10 mouse cellular contexts compared by ENCODE assay signal in the genomic region with DNA sequence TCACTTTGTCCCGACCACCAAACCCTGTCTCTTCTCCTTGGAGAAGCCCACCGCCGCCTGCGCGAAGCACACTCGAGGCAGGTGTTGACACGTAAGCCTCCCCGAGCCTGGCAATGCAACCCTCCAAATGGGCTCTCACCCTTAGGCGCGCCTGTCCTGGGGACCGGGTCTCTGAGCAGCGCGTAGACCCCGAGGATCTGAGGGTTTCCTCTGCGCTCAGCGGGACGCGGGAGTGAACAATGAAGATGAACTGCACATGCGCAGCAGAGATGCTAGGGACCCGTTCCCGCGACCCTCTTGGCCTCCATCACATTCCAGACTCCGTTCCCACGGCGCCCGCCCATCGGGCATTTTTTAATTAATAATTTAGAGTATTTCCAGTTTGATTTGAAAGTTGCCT. TPM values are rescaled to one million over a fixed set of nuclear protein-coding genes. Genes with fewer than 3 reads are reported as not detected.
DNase-seq lines count a peak whose midpoint lies in the region; ATAC-seq lines count a peak whose summit lies in the region.
"Had no signal": no experiment of that assay in that cellular context is flagged by ENCODE, and none has a peak within 500 bp of the region (broad histone marks: within the 10 kb centered on the region; RNA-seq: fewer than 3 reads in every experiment).

A gene (minus strand): TSS at position 234 of the 400 bp plus-strand sequence.

- WGBS in lung, embryonic 16.5 days = under 1% methylated on average over 27 of the region's 27 CpGs
- WGBS in forebrain, embryonic 11.5 days = under 1% methylated on average over 27 of the region's 27 CpGs
- WGBS in liver, embryonic 12.5 days (ENCODE audit: insufficient replicate concordance) = 5% methylated on average over 27 of the region's 27 CpGs
- WGBS in stomach, embryonic 15.5 days = 1% methylated on average over 27 of the region's 27 CpGs

- no peak for DNase-seq in lung, adult 18-20 months
- peak; percentile 88 for DNase-seq in forebrain, embryonic 11.5 days (ENCODE audit: low spot score)
- DNase-seq in spleen, postnatal 10 days (ENCODE audit: low spot score in 2 of 2) = no peak
- DNase-seq in spleen, postnatal 36 days (ENCODE audit: low spot score in 2 of 2) = no peak
- DNase-seq in layer of hippocampus, adult 8-10 months (ENCODE audit: low spot score in 2 of 2) = no peak
- DNase-seq: adrenal gland, adult 2 months had no signal

- H3K9me3 ChIP-seq in lung, embryonic 16.5 days (ENCODE audit: control insufficient read depth, low read length) = no peaks in the 10 kb centered on the region
- no peaks in the 10 kb centered on the region for H3K9me3 ChIP-seq in forebrain, embryonic 11.5 days (ENCODE audit: control insufficient read depth, low read length)
- H3K9me3 ChIP-seq in liver, embryonic 12.5 days (replicated peaks) = no peaks in the 10 kb centered on the region
- H3K9me3 ChIP-seq in stomach, embryonic 15.5 days = no peaks in the 10 kb centered on the region

- 0 out of 2 replicates have a peak within 1 kb of the TSS, but pooled peaks have one; percentile 35 for H3K9ac ChIP-seq in lung, embryonic 16.5 days (ENCODE audit: low read length)
- peak within 1 kb of the TSS; percentile 38 for H3K9ac ChIP-seq in forebrain, embryonic 11.5 days (ENCODE audit: low read length)
- H3K9ac ChIP-seq in liver, embryonic 12.5 days = no peak within 1 kb of the TSS
- no peak within 1 kb of the TSS for H3K9ac ChIP-seq in stomach, embryonic 15.5 days

- no peak for ATAC-seq in lung, embryonic 16.5 days (ENCODE audit: low read depth)
- ATAC-seq in forebrain, embryonic 11.5 days (replicated peaks; ENCODE audit: low FRiP score) = peak; percentile 61
- no peak for ATAC-seq in liver, embryonic 12.5 days
- no peak for ATAC-seq in stomach, embryonic 15.5 days (ENCODE audit: insufficient read depth, low FRiP score, low read depth)

- peak within 1 kb of the TSS; percentile 35 for H3K4me3 ChIP-seq in lung, embryonic 16.5 days (ENCODE audit: low read length)
- peak within 1 kb of the TSS; percentile 31 for H3K4me3 ChIP-seq in forebrain, embryonic 11.5 days (ENCODE audit: low read depth, low read length)
- peak within 1 kb of the TSS; percentile 11 for H3K4me3 ChIP-seq in liver, embryonic 12.5 days
- peak within 1 kb of the TSS; percentile 16; the same call in 1 of the 2 replicates for H3K4me3 ChIP-seq in stomach, embryonic 15.5 days (replicated peaks)

- peak within 1 kb of the TSS; percentile 31; the same call in 1 of the 2 replicates for H3K27ac ChIP-seq in lung, embryonic 16.5 days (ENCODE audit: low read length)
- peak within 1 kb of the TSS; percentile 13 for H3K27ac ChIP-seq in forebrain, embryonic 11.5 days (ENCODE audit: low read depth, low read length)
- no peak within 1 kb of the TSS for H3K27ac ChIP-seq in liver, embryonic 12.5 days
- H3K27ac ChIP-seq in stomach, embryonic 15.5 days = no peak within 1 kb of the TSS

- peaks cover 26% of the 10 kb centered on the region for H3K4me1 ChIP-seq in lung, embryonic 16.5 days (replicated peaks; ENCODE audit: control insufficient read depth, insufficient read depth, low read length)
- H3K4me1 ChIP-seq in forebrain, embryonic 11.5 days (replicated peaks; ENCODE audit: control insufficient read depth, insufficient read depth, low read length) = peaks cover 7% of the 10 kb centered on the region; the same call in 1 of the 2 replicates
- peaks cover 17% of the 10 kb centered on the region for H3K4me1 ChIP-seq in liver, embryonic 12.5 days
- peaks cover 21% of the 10 kb centered on the region for H3K4me1 ChIP-seq in stomach, embryonic 15.5 days

- no peaks in the 10 kb centered on the region for H3K36me3 ChIP-seq in lung, embryonic 16.5 days (ENCODE audit: control insufficient read depth, insufficient read depth, low read length)
- no peaks in the 10 kb centered on the region for H3K36me3 ChIP-seq in forebrain, embryonic 11.5 days (ENCODE audit: control insufficient read depth, insufficient read depth, low read length)
- no peaks in the 10 kb centered on the region for H3K36me3 ChIP-seq in liver, embryonic 12.5 days
- no peaks in the 10 kb centered on the region for H3K36me3 ChIP-seq in stomach, embryonic 15.5 days

- H3K4me2 ChIP-seq in lung, embryonic 16.5 days (ENCODE audit: low read depth, low read length) = peak within 1 kb of the TSS; percentile 48
- H3K4me2 ChIP-seq in forebrain, embryonic 11.5 days (ENCODE audit: low read depth, low read length, severe bottlenecking) = peak within 1 kb of the TSS; percentile 53
- H3K4me2 ChIP-seq in liver, embryonic 12.5 days = peak within 1 kb of the TSS; percentile 45
- peak within 1 kb of the TSS; percentile 48 for H3K4me2 ChIP-seq in stomach, embryonic 15.5 days

- H3K27me3 ChIP-seq in lung, embryonic 16.5 days (ENCODE audit: control insufficient read depth, insufficient read depth, low read depth, low read length) = peaks cover 8% of the 10 kb centered on the region
- H3K27me3 ChIP-seq in forebrain, embryonic 11.5 days (ENCODE audit: control insufficient read depth, insufficient read depth, low read length) = no peaks in the 10 kb centered on the region
- H3K27me3 ChIP-seq in liver, embryonic 12.5 days (replicated peaks) = peaks cover 45% of the 10 kb centered on the region
- peaks cover 16% of the 10 kb centered on the region for H3K27me3 ChIP-seq in stomach, embryonic 15.5 days (replicated peaks)

RNA-seq across cellular contexts. Expression of the gene that starts here (rescaled TPM):
- 1.1 and 1.9 TPM in 2 replicates for polyA plus RNA-seq in lung, embryonic 16.5 days (2015; fragmentation: Nextera tagmentation; extraction: Ambion mirVana)
- polyA plus RNA-seq in forebrain, embryonic 11.5 days (2014; fragmentation: Nextera tagmentation; extraction: Ambion mirVana) = 4.7 and 5.8 TPM in 2 replicates
- polyA plus RNA-seq in liver, embryonic 12.5 days (2016; fragmentation: Nextera tagmentation; extraction: Ambion mirVana) = 0.14 TPM in 1 of 2 replicates, not detected in the other
- 0.64 and 0.66 TPM in 2 replicates for polyA plus RNA-seq in stomach, embryonic 15.5 days (2015; fragmentation: Nextera tagmentation; extraction: Ambion mirVana)
- total RNA-seq in layer of hippocampus, adult 8-10 months (2022) = under 1 TPM in 1 of 4 experiments, not detected in 3; 0.17 TPM
- total RNA-seq: adrenal gland, adult 2 months; heart, postnatal 36 days had no signal
- polyA plus RNA-seq: adrenal gland, adult 2 months had no signal

Comparison
In these comparisons a context has a peak if more than half of its experiments do, and no peak if none do; other contexts are left out.
1. H3K27ac ChIP-seq: peak in lung, embryonic 16.5 days (single experiment) and forebrain, embryonic 11.5 days (single experiment); none in liver, embryonic 12.5 days (single experiment) and stomach, embryonic 15.5 days (single experiment).
2. H3K9ac ChIP-seq: peak in lung, embryonic 16.5 days (single experiment) and forebrain, embryonic 11.5 days (single experiment); none in liver, embryonic 12.5 days (single experiment) and stomach, embryonic 15.5 days (single experiment).
3. Peak in every context shown above with its lines, with median percentiles within 50 percentile points of each other: H3K4me2 ChIP-seq and H3K4me3 ChIP-seq.